Mouse (Mus musculus) testis, postnatal 14 days (tissue): ENCODE results near the gene Tssk6.
A peak's percentile ranks its signal among the peaks of the same experiment; 100 is the strongest.
"Not testable (repeated sequence)": the region's sequence is repeated elsewhere in the genome, so short reads cannot be mapped to it uniquely, and the experiment has no call there.

Source experiments
- DNase-seq: peaks from one replicate; pipeline ENCODE4 v3.0.0; 2021; ENCODE audit warnings: low spot score

Tssk6 gene

GRCm38 (mm10) chr8:69919010-69919409 is 17.0 kb downstream of the Tssk6 start:
- DNase-seq, result peak; percentile 50

- DNase-seq, result no peak
Measured at GRCm38 (mm10) chr8:69919876-69920662, 18.1 kb downstream of the Tssk6 start.

DNA sequence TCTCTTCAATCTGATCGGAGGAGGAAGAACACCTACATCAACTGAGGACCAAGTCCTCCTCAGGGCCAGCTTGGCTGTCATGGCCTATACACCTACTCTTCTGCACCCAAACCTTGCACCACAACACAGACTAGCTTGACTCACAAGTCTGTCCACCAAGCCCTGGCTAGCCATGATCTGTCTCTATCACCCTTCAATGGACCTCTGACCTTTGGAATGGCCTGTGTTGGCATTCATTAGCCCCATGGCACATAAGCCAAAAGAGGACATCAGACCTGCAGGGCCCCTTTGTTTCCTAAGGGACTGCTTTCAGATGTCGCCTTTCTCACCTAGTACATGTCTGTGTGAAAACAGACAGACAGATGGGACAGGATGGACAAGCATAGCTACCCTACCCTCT is 19.2 kb downstream of the Tssk6 start:
- no peak for DNase-seq

DNA sequence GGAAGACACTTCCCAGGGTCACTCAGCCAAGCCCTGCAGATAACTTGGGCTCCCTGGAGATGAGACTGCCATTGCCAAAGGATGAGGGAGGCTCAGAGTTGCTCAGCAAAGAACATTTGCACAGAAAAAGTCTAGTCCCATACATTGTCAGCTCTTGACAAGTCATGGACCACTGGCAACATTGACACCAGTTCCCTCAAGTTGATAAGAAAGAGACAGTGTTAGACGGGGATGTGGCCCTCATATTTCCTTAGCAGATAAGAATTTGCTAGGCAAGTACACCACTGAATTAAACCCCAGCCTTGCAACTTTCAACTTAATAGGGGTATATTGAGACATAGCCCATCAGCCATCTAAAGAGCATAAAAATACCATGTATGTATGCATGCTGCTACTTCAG is 22.0 kb downstream of the Tssk6 start:
- no peak for DNase-seq

DNA sequence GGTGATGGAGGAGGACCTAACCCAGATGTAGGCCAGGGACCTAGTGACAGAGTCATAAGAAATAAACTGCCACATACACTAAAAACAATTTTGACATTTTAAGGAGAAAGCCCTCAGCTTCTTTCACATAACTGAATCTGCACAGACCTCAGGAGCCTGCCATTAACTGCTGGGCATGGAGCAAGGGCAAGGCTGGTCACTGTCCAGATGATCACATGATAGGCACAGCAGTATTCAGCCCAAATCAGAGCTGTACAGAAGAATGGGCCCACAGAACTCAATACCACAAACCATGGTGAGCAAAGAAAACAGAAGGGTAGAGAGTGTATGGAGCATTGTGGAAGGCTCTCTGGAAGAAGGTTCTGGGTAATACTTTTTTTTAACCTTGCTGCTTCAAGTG is 24.9 kb downstream of the Tssk6 start:
- DNase-seq, result no peak

DNA sequence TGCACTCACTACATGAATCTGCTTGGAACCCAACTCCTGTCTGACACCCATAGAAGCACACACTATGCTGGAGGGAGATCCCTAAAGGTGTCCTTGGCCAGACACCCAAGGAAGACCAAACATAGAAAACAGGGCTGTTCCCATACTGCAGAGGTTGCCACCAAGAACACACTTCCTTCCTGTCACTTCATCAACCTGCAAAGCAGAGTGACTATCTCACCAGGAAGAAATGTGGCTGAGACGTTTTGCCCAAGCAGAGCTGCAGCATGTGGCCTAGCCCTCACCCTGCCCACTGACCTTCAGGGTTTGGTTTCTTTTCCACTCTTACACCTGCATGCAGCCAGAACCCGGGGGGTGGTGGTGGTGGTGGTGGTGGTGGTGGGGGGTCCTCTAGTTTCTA is 31.8 kb downstream of the Tssk6 start:
- no peak for DNase-seq

DNA sequence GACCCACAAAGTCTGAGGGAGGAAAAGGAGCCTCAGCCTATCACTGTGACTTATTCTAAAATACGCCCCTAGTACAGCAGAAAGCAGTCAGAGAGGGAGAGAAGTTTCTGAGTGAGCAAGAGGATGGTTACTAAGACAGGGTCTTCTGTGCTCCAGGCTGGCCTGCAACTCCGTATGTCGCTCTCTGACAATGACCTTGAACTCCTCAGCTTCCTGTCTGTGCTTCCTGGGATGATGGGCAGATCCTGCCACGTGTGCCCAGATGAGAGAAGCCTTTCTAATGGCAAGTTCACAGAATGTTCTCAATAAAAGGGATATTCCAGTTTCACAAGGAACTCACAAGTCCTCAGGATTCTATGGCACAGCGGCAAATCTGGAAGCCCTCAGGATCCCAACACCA is 32.6 kb downstream of the Tssk6 start:
- DNase-seq, result no peak

- no peak for DNase-seq
Measured at GRCm38 (mm10) chr8:69935431-69935830, 33.4 kb downstream of the Tssk6 start.

GRCm38 (mm10) chr8:69936050-69936794 is 34.2 kb downstream of the Tssk6 start:
- no peak for DNase-seq

GRCm38 (mm10) chr8:69937466-69937865 is 35.5 kb downstream of the Tssk6 start:
- DNase-seq, result no peak

GRCm38 (mm10) chr8:69938245-69938982 is 36.4 kb downstream of the Tssk6 start:
- DNase-seq, result peak; percentile 40

DNA sequence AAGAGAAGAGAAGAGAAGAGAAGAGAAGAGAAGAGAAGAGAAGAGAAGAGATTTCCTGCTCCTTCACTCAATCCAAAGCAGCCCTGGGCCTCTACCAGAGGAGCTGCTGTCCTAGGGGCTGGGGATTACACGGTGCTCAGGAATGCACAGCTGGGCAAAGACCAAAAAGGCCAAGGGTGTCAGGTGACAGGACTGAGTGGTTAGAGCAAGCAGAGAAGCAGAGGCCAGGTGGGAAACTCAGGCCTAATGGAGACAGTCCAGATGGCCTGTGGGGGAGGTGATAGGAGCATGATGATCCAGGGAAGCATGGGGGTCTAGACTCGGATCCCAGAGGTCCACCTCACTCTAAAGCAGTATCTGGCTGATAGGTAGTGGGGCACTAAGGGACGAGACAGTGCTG is 37.6 kb downstream of the Tssk6 start:
- no peak for DNase-seq

- DNase-seq, result no peak
Measured at GRCm38 (mm10) chr8:69940386-69940785, 38.4 kb downstream of the Tssk6 start.

DNA sequence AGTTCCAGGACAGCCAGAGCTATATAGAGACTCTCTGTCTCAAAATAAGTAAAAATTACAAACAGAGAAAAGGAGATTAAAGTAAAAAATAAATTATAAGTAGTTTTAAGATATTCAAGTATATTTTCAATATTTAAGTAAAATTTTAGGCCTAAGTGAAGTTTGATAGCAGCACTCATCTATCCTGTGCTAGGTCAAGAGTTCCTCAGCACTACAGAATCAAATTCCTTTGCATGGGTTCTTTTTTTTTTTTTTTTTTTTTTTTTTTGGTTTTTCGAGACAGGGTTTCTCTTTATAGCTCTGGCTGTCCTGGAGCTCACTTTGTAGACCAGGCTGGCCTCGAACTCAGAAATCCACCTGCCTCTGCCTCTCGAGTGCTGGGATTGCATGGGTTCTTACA is 40.5 kb downstream of the Tssk6 start:
- not testable (repeated sequence) for DNase-seq

DNA sequence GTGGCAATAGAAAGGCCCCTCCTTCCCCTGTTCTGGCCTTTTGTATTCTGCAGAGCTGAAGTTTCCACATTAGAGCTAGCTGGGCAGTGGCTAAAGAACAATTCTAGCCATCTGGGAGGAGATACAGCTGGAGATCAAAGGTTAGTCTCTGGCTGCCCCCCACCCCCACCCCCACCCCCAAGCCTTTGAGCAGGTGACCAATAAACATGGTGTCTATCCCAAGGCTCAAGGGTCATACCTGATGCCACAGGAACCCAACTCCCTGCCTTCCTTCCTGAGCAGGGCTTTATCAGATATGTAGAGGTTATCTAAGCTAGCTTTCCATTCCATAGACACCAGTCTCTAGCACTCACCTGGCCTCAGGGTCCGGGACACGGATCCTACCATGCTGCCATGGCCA is 48.3 kb downstream of the Tssk6 start:
- DNase-seq, result no peak
